Mouse (Mus musculus) small intestine, adult 2 months (tissue): Measurements from ENCODE around the gene Pcif1.

Experiments
- CTCF ChIP-seq: fragments of 200-500 bp; IDR thresholded peaks from 2 replicates; pipeline ENCODE4 v1.5.1; 2012; ENCODE audit warnings: low read depth, mild to moderate bottlenecking, control low read depth, inconsistent platforms, low read length, moderate library complexity, mixed read lengths; ENCODE audit not compliant: insufficient replicate concordance, insufficient read length; ENCODE audit errors: extremely low read depth
- POLR2A ChIP-seq: fragments of 200-500 bp; IDR thresholded peaks from 2 replicates; pipeline ENCODE4 v1.6.1; 2012; ENCODE audit warnings: low read depth, mild to moderate bottlenecking, control low read depth, inconsistent platforms, low read length, moderate library complexity

DNA sequence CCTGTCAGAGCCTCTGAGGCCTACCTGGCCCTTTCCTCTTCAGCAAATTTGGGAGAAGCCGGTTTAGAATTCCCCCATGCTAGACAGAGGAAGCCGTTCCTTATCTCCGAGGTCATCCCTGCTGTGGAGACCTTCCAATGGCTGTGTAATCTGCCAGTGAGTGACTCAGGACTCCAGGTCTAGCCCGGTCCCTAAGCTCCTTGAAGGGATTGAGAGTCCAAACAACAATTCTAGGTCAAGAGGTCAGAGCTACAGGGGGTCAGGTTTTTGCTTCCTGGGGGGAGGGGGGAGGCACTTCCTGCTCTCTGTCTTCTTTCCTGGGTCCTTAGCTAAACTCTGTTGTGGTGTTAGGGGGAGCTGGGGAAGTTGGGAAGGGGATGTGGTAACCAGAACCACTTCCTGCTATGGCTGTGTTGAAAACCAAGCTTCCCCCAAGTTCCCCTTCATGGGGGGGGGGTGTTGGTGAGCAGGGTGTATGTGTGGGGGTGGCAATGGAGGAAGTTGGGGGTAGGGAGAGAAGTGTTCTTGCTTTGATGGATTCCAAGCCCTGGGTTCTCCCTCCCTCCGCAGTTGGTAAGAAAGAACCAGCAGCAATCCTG is 63.7 kb downstream of the Pcif1 start:
- TF ChIP-seq POLR2A = no peak
- no peak for TF ChIP-seq CTCF
